Mouse (Mus musculus): Measurements from ENCODE around the gene Dolk.

Gene Dolk

DNA sequence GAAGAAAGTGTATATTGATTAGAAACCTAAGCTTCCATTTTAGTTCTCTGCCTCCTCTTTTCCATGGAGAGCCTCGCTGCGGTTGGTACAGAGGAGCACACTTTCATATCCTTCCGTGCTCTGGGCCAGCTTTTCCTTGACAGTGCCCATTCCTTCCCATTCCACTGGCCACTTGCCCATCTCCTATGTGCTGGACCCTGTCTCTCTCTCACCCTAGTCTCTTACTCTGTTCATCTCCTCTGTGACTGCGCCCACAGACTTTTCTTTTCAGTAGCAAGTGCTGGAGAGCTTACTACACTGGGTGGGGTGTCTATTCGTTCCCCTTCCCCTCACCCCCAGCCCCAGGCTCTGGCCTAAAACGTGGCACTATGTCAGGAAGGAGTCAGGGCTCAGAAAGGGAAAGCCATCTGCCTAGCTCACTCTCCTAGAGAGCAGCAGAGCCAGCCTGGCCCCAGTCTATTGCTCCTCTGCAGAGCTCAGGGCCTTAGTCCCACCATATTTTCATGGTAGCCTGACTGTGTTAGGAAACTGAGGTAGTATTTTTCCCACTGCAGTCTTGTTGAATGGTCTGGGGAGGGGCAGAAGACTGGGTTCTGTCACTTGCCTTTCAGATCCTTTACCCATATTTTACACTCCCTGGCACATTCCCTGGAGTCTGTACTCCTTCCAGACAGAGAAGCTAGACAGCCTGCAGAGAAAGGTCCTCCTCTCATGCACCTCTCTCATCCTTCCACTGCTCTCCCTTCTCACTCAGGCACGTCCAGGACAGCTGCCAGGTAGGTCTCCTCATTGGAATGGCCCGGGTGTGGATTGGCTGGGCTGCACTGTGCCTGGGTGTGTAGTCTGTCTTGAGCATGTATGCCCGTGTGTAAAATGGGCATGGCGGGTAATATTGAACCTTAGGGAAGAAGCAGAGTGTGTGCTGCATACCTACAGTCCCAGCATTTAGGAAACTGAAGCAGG lies 35.7 kb downstream of the Dolk start:
- DNase-seq (ENCODE audit: low spot score) = no peak

GRCm38 (mm10) chr2:30249182-30249581 lies 37.0 kb downstream of the Dolk start:
- DNase-seq (ENCODE audit: low spot score) = no peak

GRCm38 (mm10) chr2:30247681-30248080 lies 38.5 kb downstream of the Dolk start:
- DNase-seq (ENCODE audit: low spot score) = no peak

GRCm38 (mm10) chr2:30247036-30247435 lies 39.1 kb downstream of the Dolk start:
- DNase-seq (ENCODE audit: low spot score) = no peak

DNA sequence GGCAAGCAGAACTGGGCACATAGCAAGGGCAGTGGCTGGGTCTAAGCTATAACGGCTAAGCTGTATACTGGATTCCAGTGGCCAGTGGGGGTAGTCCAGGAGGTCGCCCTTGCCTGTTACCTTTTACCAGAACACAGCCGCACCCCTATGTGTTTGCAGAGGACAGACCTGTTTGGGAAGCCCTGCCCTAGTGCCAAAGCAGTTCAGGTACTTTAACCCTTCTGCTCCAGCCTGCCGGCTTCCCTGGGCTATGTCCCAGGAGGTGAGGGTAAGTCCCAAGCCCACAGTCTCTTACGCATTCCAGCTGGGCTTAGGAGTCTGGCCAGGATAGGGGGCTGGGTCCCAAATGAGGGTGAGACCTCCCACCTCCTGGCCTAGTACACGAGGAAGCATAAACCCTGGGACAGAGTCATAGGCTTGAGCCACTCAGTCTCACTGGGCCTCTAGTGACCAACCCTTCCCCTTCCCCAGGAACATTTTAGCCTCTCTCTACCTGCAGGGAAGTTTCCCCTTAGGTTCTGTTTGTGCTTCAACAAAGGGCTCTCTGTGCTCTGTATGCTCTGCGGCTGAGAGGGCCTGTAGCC lies 41.4 kb downstream of the Dolk start:
- no peak for DNase-seq (ENCODE audit: low spot score)

- no peak for DNase-seq (ENCODE audit: low spot score)
Observed at GRCm38 (mm10) chr2:30243391-30243790, 42.7 kb downstream of the Dolk start.

DNA sequence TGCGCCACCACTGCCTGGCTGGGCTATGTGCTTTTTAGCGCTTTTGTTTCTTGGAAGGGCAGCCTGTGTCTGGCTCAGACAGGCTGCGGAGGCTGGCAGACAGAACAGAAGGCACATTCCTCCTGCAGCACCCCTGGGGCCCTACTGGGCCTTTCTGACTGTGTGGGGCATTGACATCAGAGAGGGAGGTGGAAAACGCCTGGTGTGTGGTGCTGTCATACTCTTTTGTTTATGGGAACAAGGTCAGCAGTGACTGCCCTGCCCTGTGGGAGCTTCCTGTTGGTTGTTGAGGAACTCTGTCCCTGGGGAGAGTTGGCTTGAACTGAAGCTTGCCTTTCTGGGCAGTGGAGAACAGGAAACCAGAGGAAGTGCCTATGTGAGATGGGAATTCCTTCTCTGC lies 43.6 kb downstream of the Dolk start:
- no peak for DNase-seq (ENCODE audit: low spot score)

GRCm38 (mm10) chr2:30240267-30240666 lies 45.9 kb downstream of the Dolk start, which contains the start of gene Gm28035:
TSS of gene Gm28035 (plus strand) at chr2:30240567.
- no peak for DNase-seq (ENCODE audit: low spot score)

- no peak for DNase-seq (ENCODE audit: low spot score)
Observed at GRCm38 (mm10) chr2:30239777-30240176, 46.4 kb downstream of the Dolk start.

- DNase-seq (ENCODE audit: low spot score) = no peak
Observed at GRCm38 (mm10) chr2:30238906-30239465, 47.1 kb downstream of the Dolk start.

GRCm38 (mm10) chr2:30237881-30238280 lies 48.3 kb downstream of the Dolk start:
- DNase-seq (ENCODE audit: low spot score) = peak; percentile 60

GRCm38 (mm10) chr2:30237199-30237880 lies 48.8 kb downstream of the Dolk start, which contains the start of gene Lrrc8a:
TSS of gene Lrrc8a (plus strand) at chr2:30237715.
- peak; percentile 100 for DNase-seq (ENCODE audit: low spot score)

DNA sequence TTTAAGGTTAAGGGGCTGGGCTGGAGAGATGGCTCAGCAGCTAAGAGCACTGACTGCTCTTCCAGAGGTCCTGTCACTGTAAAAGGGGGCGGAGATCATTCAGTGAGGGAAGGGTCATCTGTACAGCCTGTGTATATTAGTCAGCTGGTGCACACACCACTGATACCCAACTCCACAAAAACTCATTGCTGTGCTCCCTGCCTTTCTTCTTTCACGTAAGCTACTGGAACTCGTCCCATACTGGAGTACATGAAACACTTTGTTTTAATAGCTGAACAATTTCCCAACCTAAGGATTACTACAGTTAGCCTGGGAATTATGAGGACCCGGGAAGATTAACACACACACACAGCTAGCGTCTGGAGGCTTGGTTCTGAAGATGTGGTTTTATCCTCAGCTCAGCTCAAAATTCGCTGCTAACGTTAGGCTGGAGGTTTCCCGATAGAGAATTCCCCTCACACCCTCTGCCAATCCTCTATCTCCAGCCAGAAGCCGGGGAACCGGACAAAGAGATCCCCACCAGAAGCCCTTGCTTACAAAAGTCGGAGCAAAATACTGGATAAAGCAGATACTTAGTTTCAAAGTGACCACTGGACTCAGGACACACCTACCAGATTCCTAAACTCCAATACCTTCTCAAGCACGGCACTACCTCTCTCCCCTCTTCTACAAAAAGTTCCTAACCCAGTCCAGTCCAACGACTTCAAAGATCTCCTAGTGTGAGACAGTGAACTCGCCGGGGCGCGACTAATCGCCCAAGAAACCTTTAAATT lies 49.5 kb downstream of the Dolk start:
- no peak for DNase-seq (ENCODE audit: low spot score)

GRCm38 (mm10) chr2:30235593-30235992 lies 50.5 kb downstream of the Dolk start:
- no peak for DNase-seq (ENCODE audit: low spot score)
